In the genomic region with DNA sequence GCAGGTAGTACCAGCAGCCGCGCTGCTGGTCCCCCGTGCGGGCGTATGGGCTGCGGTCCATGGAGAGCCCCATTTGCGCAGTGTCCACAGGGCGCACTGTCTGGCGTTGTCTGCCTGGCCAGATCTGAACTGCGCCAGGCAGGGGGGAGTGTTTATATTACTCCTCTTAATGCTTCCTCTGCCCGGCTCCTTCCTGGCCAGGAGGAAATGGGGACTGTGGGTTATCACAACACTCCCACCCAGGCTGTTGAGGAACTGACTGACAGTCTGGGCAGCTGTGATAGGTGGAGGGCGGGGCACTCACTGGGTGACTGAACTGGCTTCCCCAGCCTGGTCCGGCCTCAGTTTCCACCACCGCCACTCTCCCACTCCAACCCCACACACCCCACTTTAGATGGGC, we compare ENCODE assay signal across 8 mouse cellular contexts. TPM values are rescaled to one million over a fixed set of nuclear protein-coding genes. Genes with fewer than 3 reads are reported as not detected.
DNase-seq lines count a peak whose midpoint lies in the region; ATAC-seq lines count a peak whose summit lies in the region.

TSS of gene Plvap (minus strand) at position 109 of the 400 bp plus-strand sequence.

- H3K4me2 ChIP-seq in neural tube, embryonic 12.5 days (replicated peaks) = no peak within 1 kb of the TSS; the same call in 1 of the 2 replicates
- H3K4me2 ChIP-seq in intestine, embryonic 16.5 days (ENCODE audit: low read depth, low read length) = 0 out of 2 replicates have a peak within 1 kb of the TSS, but pooled peaks have one; percentile 2
- H3K4me2 ChIP-seq in liver, embryonic 16.5 days (ENCODE audit: low read depth, low read length) = peak within 1 kb of the TSS; percentile 50

- H3K27ac ChIP-seq in neural tube, embryonic 12.5 days = no peak within 1 kb of the TSS
- H3K27ac ChIP-seq in intestine, embryonic 16.5 days (ENCODE audit: low read length) = no peak within 1 kb of the TSS
- H3K27ac ChIP-seq in liver, embryonic 16.5 days (ENCODE audit: low read length) = no peak within 1 kb of the TSS

- H3K9me3 ChIP-seq in neural tube, embryonic 12.5 days = no peaks in the 10 kb centered on the region
- no peaks in the 10 kb centered on the region for H3K9me3 ChIP-seq in intestine, embryonic 16.5 days (ENCODE audit: control insufficient read depth, low read length)
- no peaks in the 10 kb centered on the region for H3K9me3 ChIP-seq in liver, embryonic 16.5 days (replicated peaks; ENCODE audit: control insufficient read depth, low read length)

- peaks cover 35% of the 10 kb centered on the region for H3K27me3 ChIP-seq in neural tube, embryonic 12.5 days (replicated peaks)
- H3K27me3 ChIP-seq in intestine, embryonic 16.5 days (replicated peaks; ENCODE audit: control insufficient read depth, insufficient read depth, low read length) = peaks cover 23% of the 10 kb centered on the region
- peaks cover 27% of the 10 kb centered on the region for H3K27me3 ChIP-seq in liver, embryonic 16.5 days (ENCODE audit: control insufficient read depth, insufficient read depth, low read depth, low read length)

- ATAC-seq in neural tube, embryonic 12.5 days (ENCODE audit: low FRiP score, low read depth) = no peak
- ATAC-seq in erythroblast, adult 5-6 weeks (replicated peaks; ENCODE audit: low FRiP score, poor library complexity, severe bottlenecking) = peak; percentile 62
- ATAC-seq in intestine, embryonic 16.5 days = peak; percentile 22; the same call in 1 of the 2 replicates
- ATAC-seq in liver, embryonic 16.5 days (ENCODE audit: low read depth) = peak; percentile 81

- no peak within 1 kb of the TSS for H3K9ac ChIP-seq in neural tube, embryonic 12.5 days
- peak within 1 kb of the TSS; percentile 8; the same call in 1 of the 2 replicates for H3K9ac ChIP-seq in intestine, embryonic 16.5 days (ENCODE audit: low read depth, low read length)
- no peak within 1 kb of the TSS for H3K9ac ChIP-seq in liver, embryonic 16.5 days (ENCODE audit: low read depth, low read length)

- no peaks in the 10 kb centered on the region for H3K36me3 ChIP-seq in neural tube, embryonic 12.5 days
- no peaks in the 10 kb centered on the region for H3K36me3 ChIP-seq in intestine, embryonic 16.5 days (ENCODE audit: control insufficient read depth, insufficient read depth, low read length)
- no peaks in the 10 kb centered on the region for H3K36me3 ChIP-seq in liver, embryonic 16.5 days (ENCODE audit: control insufficient read depth, insufficient read depth)

- no peak for DNase-seq in neural tube, embryonic 10.5 days (ENCODE audit: extremely low spot score, low spot score)
- DNase-seq in Muller cell, postnatal 12 days (ENCODE audit: inconsistent ontology term) = no peak
- no peak for DNase-seq in layer of hippocampus, postnatal 25 days (ENCODE audit: extremely low spot score in 1 of 2, low spot score in 1 of 2)
- no peak for DNase-seq in right cerebral cortex, postnatal 14 days

- 61% methylated on average over 14 of the region's 14 CpGs for WGBS in neural tube, embryonic 12.5 days
- WGBS in intestine, embryonic 16.5 days = 18% methylated on average over 14 of the region's 14 CpGs
- WGBS in liver, embryonic 16.5 days (ENCODE audit: insufficient replicate concordance) = 7% methylated on average over 14 of the region's 14 CpGs

- peak within 1 kb of the TSS; percentile 4; the same call in 1 of the 2 replicates for H3K4me3 ChIP-seq in neural tube, embryonic 12.5 days
- H3K4me3 ChIP-seq in intestine, embryonic 16.5 days (ENCODE audit: low read length) = peak within 1 kb of the TSS; percentile 25
- peak within 1 kb of the TSS; percentile 43 for H3K4me3 ChIP-seq in liver, embryonic 16.5 days (ENCODE audit: low read depth, low read length)

- peaks cover 11% of the 10 kb centered on the region; the same call in 1 of the 2 replicates for H3K4me1 ChIP-seq in neural tube, embryonic 12.5 days
- H3K4me1 ChIP-seq in intestine, embryonic 16.5 days (ENCODE audit: control insufficient read depth, insufficient read depth, low read length) = peaks cover 16% of the 10 kb centered on the region; the same call in 1 of the 2 replicates
- H3K4me1 ChIP-seq in liver, embryonic 16.5 days (ENCODE audit: control insufficient read depth, low read depth, low read length) = peaks cover 12% of the 10 kb centered on the region

RNA-seq across cellular contexts. Expression of gene Plvap, which starts in this region (rescaled TPM):
- polyA plus RNA-seq in neural tube, embryonic 12.5 days (2016; fragmentation: Nextera tagmentation; extraction: Ambion mirVana) = 41.7 and 48.7 TPM in 2 replicates
- total RNA-seq in erythroblast, adult 5-6 weeks (2015; ENCODE audit: low replicate concordance) = 0.84 TPM in 1 of 2 replicates, not detected in the other
- total RNA-seq in erythroblast, adult 5-6 weeks (2017; ENCODE audit: low replicate concordance) = 0.26 TPM in 1 of 2 replicates, not detected in the other
- polyA plus RNA-seq in intestine, embryonic 16.5 days (2015; fragmentation: Nextera tagmentation; extraction: Ambion mirVana) = 70.9 and 80.9 TPM in 2 replicates
- 18.2 and 20.3 TPM in 2 replicates for polyA plus RNA-seq in liver, embryonic 16.5 days (2015; fragmentation: Nextera tagmentation; extraction: Ambion mirVana)
- 1 to 10 TPM; 6.1 to 6.7 TPM for total RNA-seq in layer of hippocampus, postnatal 25 days (2021)

Comparison
In these comparisons a context has a peak if more than half of its experiments do, and no peak if none do; other contexts are left out.
1. Peak in ATAC-seq in erythroblast, adult 5-6 weeks; RNA of the gene not detected or under 1 TPM.